20 mouse cellular contexts compared by ENCODE assay signal in genomic region chr3:56039494-56039893, GRCm38 (mm10).
DNase-seq lines count a peak whose midpoint lies in the region; ATAC-seq and TF ChIP-seq lines count a peak whose summit lies in the region.
"Had no signal": no experiment of that assay in that cellular context is flagged by ENCODE, and none has a peak within 500 bp of the region (broad histone marks: within the 10 kb centered on the region; RNA-seq: fewer than 3 reads in every experiment).

No protein-coding gene starts in this region.

- H3K9me3 ChIP-seq in liver, embryonic 12.5 days (replicated peaks), result no peaks in the 10 kb centered on the region
- no peaks in the 10 kb centered on the region for H3K9me3 ChIP-seq in liver, postnatal 0 days (ENCODE audit: low read length)
- no peaks in the 10 kb centered on the region for H3K9me3 ChIP-seq in liver, embryonic 14.5 days (ENCODE audit: control insufficient read depth, low read length)
- no peaks in the 10 kb centered on the region for H3K9me3 ChIP-seq in liver, embryonic 11.5 days (ENCODE audit: control insufficient read depth, low read length)
- H3K9me3 ChIP-seq: embryonic facial prominence, embryonic 10.5 days; embryonic facial prominence, embryonic 12.5 days; forebrain, embryonic 12.5 days had no signal

- no peak for TF ChIP-seq CTCF in liver, postnatal 0 days (IDR thresholded peaks at IDR 0.05; ENCODE audit: low read depth)
- TF ChIP-seq CTCF in liver, embryonic 14.5 days (IDR thresholded peaks at IDR 0.05; ENCODE audit: low read depth), result no peak

- no peak for DNase-seq in liver, postnatal 0 days
- peak in 1 of 3 experiments; percentile 0 for DNase-seq in liver, embryonic 14.5 days (ENCODE audit: low read depth in 3 of 3, low spot score in 3 of 3)
- no peak for DNase-seq in liver, embryonic 11.5 days (ENCODE audit: low spot score)
- DNase-seq in lung, postnatal 36 days, result no peak
- DNase-seq: adrenal gland, adult 8-10 months; adrenal gland, postnatal 14 days; adrenal gland, postnatal 36 days; cerebellum, adult 11-12 months; cerebellum, adult 2 months; cerebellum, adult 9-10 months; cerebellum, postnatal 10 days; cerebellum, postnatal 25 days had no signal

- no peak overlapping the region for H3K4me2 ChIP-seq in liver, embryonic 12.5 days
- H3K4me2 ChIP-seq in liver, postnatal 0 days (ENCODE audit: low read depth, low read length), result no peak overlapping the region
- H3K4me2 ChIP-seq in liver, embryonic 14.5 days (ENCODE audit: low read depth), result no peak overlapping the region
- H3K4me2 ChIP-seq in liver, embryonic 11.5 days, result no peak overlapping the region
- H3K4me2 ChIP-seq: embryonic facial prominence, embryonic 12.5 days; forebrain, embryonic 12.5 days had no signal

- no peaks in the 10 kb centered on the region; the same call in 1 of the 2 replicates for H3K4me1 ChIP-seq in liver, embryonic 12.5 days
- H3K4me1 ChIP-seq in liver, postnatal 0 days (ENCODE audit: insufficient read depth), result no peaks in the 10 kb centered on the region
- peaks cover 0 to 2% of the 10 kb centered on the region in 2 experiments; a peak in 2 of 4 replicates for H3K4me1 ChIP-seq in liver, embryonic 14.5 days (replicated peaks; ENCODE audit: control insufficient read depth in 2 of 2, insufficient read depth in 2 of 2, low read length in 1 of 2)
- H3K4me1 ChIP-seq in liver, embryonic 11.5 days (replicated peaks; ENCODE audit: control insufficient read depth, insufficient read depth, low read length), result no peaks in the 10 kb centered on the region
- H3K4me1 ChIP-seq: embryonic facial prominence, embryonic 10.5 days; embryonic facial prominence, embryonic 12.5 days; forebrain, embryonic 12.5 days had no signal

- no peak overlapping the region for H3K4me3 ChIP-seq in liver, embryonic 12.5 days
- H3K4me3 ChIP-seq in liver, postnatal 0 days (ENCODE audit: low read depth, low read length), result no peak overlapping the region
- no peak overlapping the region for H3K4me3 ChIP-seq in liver, embryonic 14.5 days (ENCODE audit: insufficient read depth in 1 of 2, low read depth in 2 of 2, low read length in 2 of 2)
- no peak overlapping the region for H3K4me3 ChIP-seq in liver, embryonic 11.5 days (ENCODE audit: low read depth, low read length)
- H3K4me3 ChIP-seq: embryonic facial prominence, embryonic 10.5 days; embryonic facial prominence, embryonic 12.5 days; forebrain, embryonic 12.5 days had no signal

- H3K9ac ChIP-seq in liver, embryonic 12.5 days, result no peak overlapping the region
- no peak overlapping the region for H3K9ac ChIP-seq in liver, postnatal 0 days (replicated peaks)
- H3K9ac ChIP-seq in liver, embryonic 14.5 days (replicated peaks), result no peak overlapping the region
- no peak overlapping the region for H3K9ac ChIP-seq in liver, embryonic 11.5 days (ENCODE audit: low read depth, low read length)
- H3K9ac ChIP-seq: embryonic facial prominence, embryonic 12.5 days; forebrain, embryonic 12.5 days had no signal

- 47% methylated on average over 1 of the region's 1 CpGs for WGBS in liver, embryonic 12.5 days (ENCODE audit: insufficient replicate concordance)
- 60% methylated on average over 1 of the region's 1 CpGs for WGBS in liver, postnatal 0 days (ENCODE audit: insufficient replicate concordance)
- WGBS in liver, embryonic 14.5 days (ENCODE audit: insufficient replicate concordance), result 16% methylated on average over 1 of the region's 1 CpGs
- WGBS in liver, embryonic 11.5 days, result 54% methylated on average over 1 of the region's 1 CpGs

- TF ChIP-seq EP300 in liver, postnatal 0 days (IDR thresholded peaks at IDR 0.05; ENCODE audit: low read depth), result no peak
- TF ChIP-seq EP300 in liver, embryonic 14.5 days (IDR thresholded peaks at IDR 0.05; ENCODE audit: low read depth), result peak; percentile 21; the same call in 1 of the 2 replicates

- no peaks in the 10 kb centered on the region for H3K27me3 ChIP-seq in liver, embryonic 12.5 days (replicated peaks)
- no peaks in the 10 kb centered on the region for H3K27me3 ChIP-seq in liver, postnatal 0 days (ENCODE audit: insufficient read depth, low read length)
- H3K27me3 ChIP-seq in liver, embryonic 14.5 days (ENCODE audit: control insufficient read depth, insufficient read depth, low read length), result no peaks in the 10 kb centered on the region
- no peaks in the 10 kb centered on the region for H3K27me3 ChIP-seq in liver, embryonic 11.5 days (replicated peaks; ENCODE audit: control insufficient read depth, insufficient read depth, low read length)
- H3K27me3 ChIP-seq: embryonic facial prominence, embryonic 12.5 days; forebrain, embryonic 12.5 days; Patski had no signal

- no peaks in the 10 kb centered on the region for H3K36me3 ChIP-seq in liver, embryonic 12.5 days
- H3K36me3 ChIP-seq in liver, postnatal 0 days (replicated peaks; ENCODE audit: insufficient read depth, low read length), result no peaks in the 10 kb centered on the region
- H3K36me3 ChIP-seq in liver, embryonic 14.5 days (replicated peaks; ENCODE audit: control insufficient read depth, insufficient read depth, low read depth), result no peaks in the 10 kb centered on the region
- no peaks in the 10 kb centered on the region for H3K36me3 ChIP-seq in liver, embryonic 11.5 days (ENCODE audit: control insufficient read depth, insufficient read depth, low read length)
- H3K36me3 ChIP-seq: embryonic facial prominence, embryonic 10.5 days; embryonic facial prominence, embryonic 12.5 days; forebrain, embryonic 12.5 days had no signal

- ATAC-seq in liver, embryonic 12.5 days, result peak; percentile 49; the same call in 1 of the 2 replicates
- ATAC-seq in liver, postnatal 0 days, result no peak
- ATAC-seq in liver, embryonic 14.5 days (ENCODE audit: insufficient read depth), result no peak; the same call in 1 of the 2 replicates
- ATAC-seq in liver, embryonic 11.5 days (replicated peaks; ENCODE audit: low FRiP score), result no peak; the same call in 1 of the 2 replicates
- ATAC-seq: activated CD4-positive, CD25-positive, alpha-beta regulatory T cell, adult 4 months; forebrain, embryonic 14.5 days; forebrain, embryonic 16.5 days; Patski had no signal

- no peak overlapping the region for H3K27ac ChIP-seq in liver, embryonic 12.5 days
- H3K27ac ChIP-seq in liver, postnatal 0 days (ENCODE audit: low read depth), result no peak overlapping the region
- no peak overlapping the region for H3K27ac ChIP-seq in liver, embryonic 14.5 days
- H3K27ac ChIP-seq in liver, embryonic 11.5 days (ENCODE audit: low read depth, low read length), result no peak overlapping the region
- H3K27ac ChIP-seq: embryonic facial prominence, embryonic 10.5 days; embryonic facial prominence, embryonic 12.5 days; forebrain, embryonic 12.5 days had no signal
